In genomic region chr12:52699961-52700696, GRCm38 (mm10) we compare ENCODE assay signal across 9 mouse cellular contexts. TPM values are rescaled to one million over a fixed set of nuclear protein-coding genes. Genes with fewer than 3 reads are reported as not detected.
DNase-seq lines count a peak whose midpoint lies in the region; ATAC-seq and TF ChIP-seq lines count a peak whose summit lies in the region.
"Had no signal": no experiment of that assay in that cellular context is flagged by ENCODE, and none has a peak within 500 bp of the region (broad histone marks: within the 10 kb centered on the region; RNA-seq: fewer than 3 reads in every experiment).

No protein-coding gene starts in this region.

- H3K9me3 ChIP-seq in intestine, embryonic 15.5 days = no peaks in the 10 kb centered on the region
- H3K9me3 ChIP-seq in intestine, postnatal 0 days (ENCODE audit: control insufficient read depth) = no peaks in the 10 kb centered on the region
- H3K9me3 ChIP-seq in forebrain, embryonic 16.5 days (ENCODE audit: control insufficient read depth, low read length) = no peaks in the 10 kb centered on the region
- H3K9me3 ChIP-seq in midbrain, postnatal 0 days (ENCODE audit: low read length) = no peaks in the 10 kb centered on the region

- peaks cover 6% of the 10 kb centered on the region; the same call in 1 of the 2 replicates for H3K4me1 ChIP-seq in intestine, embryonic 15.5 days (replicated peaks)
- H3K4me1 ChIP-seq in intestine, postnatal 0 days (replicated peaks; ENCODE audit: control insufficient read depth, insufficient read depth, low read length) = peaks cover 7% of the 10 kb centered on the region
- peaks cover 38% of the 10 kb centered on the region for H3K4me1 ChIP-seq in forebrain, embryonic 16.5 days (replicated peaks; ENCODE audit: control insufficient read depth, insufficient read depth, low read length)
- peaks cover 18% of the 10 kb centered on the region; the same call in 1 of the 2 replicates for H3K4me1 ChIP-seq in midbrain, postnatal 0 days (ENCODE audit: insufficient read depth, low read length)

- H3K27me3 ChIP-seq in intestine, embryonic 15.5 days (replicated peaks) = no peaks in the 10 kb centered on the region
- no peaks in the 10 kb centered on the region for H3K27me3 ChIP-seq in intestine, postnatal 0 days (replicated peaks; ENCODE audit: control insufficient read depth, insufficient read depth, low read length)
- H3K27me3 ChIP-seq in forebrain, embryonic 16.5 days (replicated peaks; ENCODE audit: control insufficient read depth, insufficient read depth, low read length) = no peaks in the 10 kb centered on the region
- no peaks in the 10 kb centered on the region for H3K27me3 ChIP-seq in midbrain, postnatal 0 days (ENCODE audit: insufficient read depth, low read length)

- no peak for ATAC-seq in intestine, embryonic 15.5 days
- no peak for ATAC-seq in intestine, postnatal 0 days
- ATAC-seq in forebrain, embryonic 16.5 days = peak; percentile 56
- ATAC-seq in midbrain, postnatal 0 days (ENCODE audit: low FRiP score) = 0 out of 2 replicates have a peak, but pooled peaks have one; percentile 42
- ATAC-seq in granulocyte monocyte progenitor cell, adult 5-6 weeks (replicated peaks; ENCODE audit: poor library complexity, severe bottlenecking) = no peak
- ATAC-seq in CD4-positive, CD25-positive, alpha-beta regulatory T cell, adult 4 months = no peak

- DNase-seq in cerebellum, adult 18-20 months = peak; percentile 54 to 57
- DNase-seq in midbrain, postnatal 0 days (ENCODE audit: low spot score) = peak; percentile 60
- no peak for DNase-seq in adrenal gland, postnatal 25 days

- 0 out of 2 replicates have a peak overlapping the region, but pooled peaks have one; percentile 5 for H3K4me2 ChIP-seq in intestine, embryonic 15.5 days (replicated peaks)
- H3K4me2 ChIP-seq in intestine, postnatal 0 days (replicated peaks; ENCODE audit: low read depth) = no peak overlapping the region
- peak overlapping the region; percentile 79 for H3K4me2 ChIP-seq in forebrain, embryonic 16.5 days (ENCODE audit: low read length)
- H3K4me2 ChIP-seq in midbrain, postnatal 0 days (ENCODE audit: low read depth, low read length, poor library complexity, severe bottlenecking) = peak overlapping the region; percentile 77

- TF ChIP-seq CTCF in intestine, postnatal 0 days (IDR thresholded peaks at IDR 0.05; ENCODE audit: low read depth) = no peak
- no peak for TF ChIP-seq CTCF in midbrain, postnatal 0 days (IDR thresholded peaks at IDR 0.05)

- WGBS in intestine, embryonic 15.5 days = 32% methylated on average over 15 of the region's 15 CpGs
- 40% methylated on average over 15 of the region's 15 CpGs for WGBS in intestine, postnatal 0 days
- WGBS in forebrain, embryonic 16.5 days = 7% methylated on average over 15 of the region's 15 CpGs
- WGBS in midbrain, postnatal 0 days = 6% methylated on average over 15 of the region's 15 CpGs

- no peak overlapping the region for H3K9ac ChIP-seq in intestine, embryonic 15.5 days
- H3K9ac ChIP-seq in intestine, postnatal 0 days (ENCODE audit: low read depth, low read length) = no peak overlapping the region
- peak overlapping the region; percentile 63 for H3K9ac ChIP-seq in forebrain, embryonic 16.5 days (replicated peaks; ENCODE audit: low read depth, low read length)
- H3K9ac ChIP-seq in midbrain, postnatal 0 days (replicated peaks; ENCODE audit: low read length, poor library complexity, severe bottlenecking) = peak overlapping the region; percentile 69

- H3K27ac ChIP-seq in intestine, embryonic 15.5 days = no peak overlapping the region
- no peak overlapping the region; the same call in 1 of the 2 replicates for H3K27ac ChIP-seq in intestine, postnatal 0 days (ENCODE audit: low read depth, low read length)
- H3K27ac ChIP-seq in forebrain, embryonic 16.5 days (ENCODE audit: low read length) = peak overlapping the region; percentile 94
- H3K27ac ChIP-seq in midbrain, postnatal 0 days (ENCODE audit: low read depth, low read length) = peak overlapping the region; percentile 85

- H3K36me3 ChIP-seq in intestine, embryonic 15.5 days = no peaks in the 10 kb centered on the region
- H3K36me3 ChIP-seq in intestine, postnatal 0 days (ENCODE audit: control insufficient read depth, insufficient read depth) = no peaks in the 10 kb centered on the region
- H3K36me3 ChIP-seq in forebrain, embryonic 16.5 days (ENCODE audit: control insufficient read depth, insufficient read depth) = no peaks in the 10 kb centered on the region
- no peaks in the 10 kb centered on the region for H3K36me3 ChIP-seq in midbrain, postnatal 0 days (ENCODE audit: insufficient read depth, low read length)

- no peak overlapping the region for H3K4me3 ChIP-seq in intestine, embryonic 15.5 days (replicated peaks)
- H3K4me3 ChIP-seq in intestine, postnatal 0 days (ENCODE audit: low read depth, low read length) = no peak overlapping the region
- peak overlapping the region; percentile 59 for H3K4me3 ChIP-seq in forebrain, embryonic 16.5 days (replicated peaks; ENCODE audit: low read length)
- peak overlapping the region; percentile 59 for H3K4me3 ChIP-seq in midbrain, postnatal 0 days (ENCODE audit: low read depth, low read length)
- H3K4me3 ChIP-seq: megakaryocyte, embryonic 14.5 days had no signal

RNA-seq across cellular contexts. Expression of gene Akap6, which starts 0.9 kb away (rescaled TPM):
- 1.9 and 2.1 TPM in 2 replicates for polyA plus RNA-seq in intestine, embryonic 15.5 days (2015; fragmentation: Nextera tagmentation; extraction: Ambion mirVana)
- polyA plus RNA-seq in intestine, postnatal 0 days (2015; fragmentation: Nextera tagmentation; extraction: Ambion mirVana) = 0.73 and 1.1 TPM in 2 replicates
- 19.0 and 22.6 TPM in 2 replicates for polyA plus RNA-seq in forebrain, embryonic 16.5 days (2015; fragmentation: Nextera tagmentation; extraction: Ambion mirVana)
- 69.3 and 90.2 TPM in 2 replicates for total RNA-seq in midbrain, postnatal 0 days (2014; rRNA removed)
- polyA plus RNA-seq in midbrain, postnatal 0 days (2015; fragmentation: Nextera tagmentation; extraction: Ambion mirVana) = 15.7 and 18.2 TPM in 2 replicates
- not detected in 2 replicates for total RNA-seq in granulocyte monocyte progenitor cell, adult 5-6 weeks (2014; fragmentation: Nextera tagmentation)
- 0.21 TPM in 1 of 2 replicates, not detected in the other for total RNA-seq in granulocyte monocyte progenitor cell, adult 5-6 weeks (2017)
- polyA plus RNA-seq in CD4-positive, CD25-positive, alpha-beta regulatory T cell, adult 4 months (2017; shearing (Covaris generic)) = under 1 TPM in 1 of 2 experiments, not detected in 1; 0.22 TPM
- 1.4 and 3.0 TPM in 2 replicates for total RNA-seq in adrenal gland, postnatal 25 days (2021)

Comparison
In these comparisons a context has a peak if more than half of its experiments do, and no peak if none do; other contexts are left out.
1. ATAC-seq: peak in forebrain, embryonic 16.5 days (single experiment) and midbrain, postnatal 0 days (single experiment); none in intestine, embryonic 15.5 days (single experiment), intestine, postnatal 0 days (single experiment), granulocyte monocyte progenitor cell, adult 5-6 weeks (single experiment) and CD4-positive, CD25-positive, alpha-beta regulatory T cell, adult 4 months (single experiment).
2. H3K27ac ChIP-seq: peak in forebrain, embryonic 16.5 days (single experiment) and midbrain, postnatal 0 days (single experiment); none in intestine, embryonic 15.5 days (single experiment) and intestine, postnatal 0 days (single experiment).
3. H3K4me3 ChIP-seq: peak in forebrain, embryonic 16.5 days (single experiment) and midbrain, postnatal 0 days (single experiment); none in intestine, embryonic 15.5 days (single experiment) and intestine, postnatal 0 days (single experiment).
4. H3K9ac ChIP-seq: peak in forebrain, embryonic 16.5 days (single experiment) and midbrain, postnatal 0 days (single experiment); none in intestine, embryonic 15.5 days (single experiment) and intestine, postnatal 0 days (single experiment).